Mouse (Mus musculus) brown adipose tissue, adult 24 weeks (tissue): ENCODE results near the gene Cntn3. TPM values are rescaled to one million over a fixed set of nuclear protein-coding genes. Genes with fewer than 3 reads are reported as not detected.

Source experiments
- H3K27ac ChIP-seq: fragments of 200-500 bp; replicated peaks from 2 replicates; pipeline ENCODE4 v1.5.1; 2012; ENCODE audit warnings: low read depth, mild to moderate bottlenecking, low read length
- H3K4me1 ChIP-seq: fragments of 200-500 bp; 2 replicates; pipeline ENCODE4 v1.6.1; 2012; ENCODE audit warnings: low read length, mixed read lengths; ENCODE audit not compliant: control insufficient read depth, insufficient read depth, insufficient read length
- H3K4me3 ChIP-seq: fragments of 200-500 bp; 2 replicates; pipeline ENCODE4 v1.5.1; 2012; ENCODE audit warnings: low read depth, mild to moderate bottlenecking, low read length, moderate library complexity; ENCODE audit not compliant: insufficient read depth
- polyA plus RNA-seq: library from polyadenylated mRNA; stranded (reverse); fragments of >200 nt; gene quantifications from 2 replicates; pipeline ENCODE4 v1.2.4, GENCODE M21; 2012; ENCODE audit not compliant: missing spikeins, insufficient read depth, insufficient read length

Cntn3 gene
- polyA plus RNA-seq, 1 experiment, result not detected

- Histone ChIP-seq H3K4me1 (no peaks in the 10 kb centered on the region), H3K27ac (no peak overlapping the region), H3K4me3 (no peak overlapping the region)
Measured at GRCm38 (mm10) chr6:102332144-102332543, 240.8 kb downstream of the Cntn3 start.

- no peaks in the 10 kb centered on the region for H3K4me1 ChIP-seq
- no peak overlapping the region for H3K27ac ChIP-seq
- H3K4me3 ChIP-seq, result no peak overlapping the region
Measured at GRCm38 (mm10) chr6:102326711-102327110, 246.2 kb downstream of the Cntn3 start.

DNA sequence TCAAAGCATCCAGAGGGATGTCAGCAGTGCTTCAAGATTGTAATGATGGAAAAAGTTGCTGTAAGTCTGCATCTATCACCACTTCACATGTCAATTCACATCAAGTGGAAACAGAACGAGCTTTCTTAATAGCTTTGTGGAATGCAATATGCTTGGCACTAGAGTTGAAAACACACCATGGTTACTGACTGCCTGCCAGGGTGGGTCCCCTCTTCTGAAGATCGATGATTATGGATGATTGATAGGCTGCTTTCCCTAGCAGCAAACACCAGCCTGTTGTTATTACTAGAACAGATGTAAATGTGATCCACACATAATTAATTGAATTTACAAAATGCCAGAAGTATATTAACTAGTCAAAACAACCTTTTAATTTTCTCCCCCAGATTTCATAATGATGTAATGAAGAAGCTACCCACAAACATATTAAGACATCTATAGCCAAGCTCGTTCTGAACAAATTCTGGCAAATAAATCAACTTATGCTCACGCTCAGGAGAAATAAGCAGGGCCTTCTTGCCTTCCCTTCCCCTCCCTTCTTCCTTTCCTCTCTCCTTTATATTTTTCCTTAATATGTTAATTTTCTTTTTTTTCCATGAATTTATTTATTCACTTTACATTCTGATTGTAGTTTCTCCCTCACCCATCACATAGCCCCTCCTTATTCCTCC lies 250.2 kb downstream of the Cntn3 start:
- H3K4me1 ChIP-seq, result no peaks in the 10 kb centered on the region
- no peak overlapping the region for H3K27ac ChIP-seq
- H3K4me3 ChIP-seq, result no peak overlapping the region

DNA sequence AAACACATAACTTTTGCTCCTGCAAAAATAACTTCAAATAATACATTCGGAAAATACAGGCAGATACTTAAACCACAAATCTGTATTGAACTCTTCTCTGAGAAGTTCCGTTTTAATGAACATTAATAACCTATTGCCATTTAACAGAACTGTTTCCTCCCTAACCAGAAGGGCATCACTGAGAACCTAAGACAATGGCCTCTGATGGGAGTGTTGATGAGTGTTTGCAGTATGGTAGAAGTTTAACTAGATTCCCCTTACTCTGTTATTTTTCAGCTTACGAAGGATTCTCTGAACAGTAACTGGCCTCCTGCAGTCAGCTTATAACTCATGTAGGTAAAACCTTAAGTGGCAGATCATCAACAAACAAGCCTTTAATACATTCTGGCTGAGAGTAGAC lies 253.1 kb downstream of the Cntn3 start:
- H3K27ac ChIP-seq, result no peak overlapping the region
- H3K4me1 ChIP-seq, result no peaks in the 10 kb centered on the region

GRCm38 (mm10) chr6:102282889-102283288 lies 290.0 kb downstream of the Cntn3 start:
- Histone ChIP-seq H3K4me1 (no peaks in the 10 kb centered on the region), H3K4me3 (no peak overlapping the region)

More for the DNA sequence above, 253.1 kb downstream of the Cntn3 start:
- H3K4me3 ChIP-seq, result no peak overlapping the region

DNA sequence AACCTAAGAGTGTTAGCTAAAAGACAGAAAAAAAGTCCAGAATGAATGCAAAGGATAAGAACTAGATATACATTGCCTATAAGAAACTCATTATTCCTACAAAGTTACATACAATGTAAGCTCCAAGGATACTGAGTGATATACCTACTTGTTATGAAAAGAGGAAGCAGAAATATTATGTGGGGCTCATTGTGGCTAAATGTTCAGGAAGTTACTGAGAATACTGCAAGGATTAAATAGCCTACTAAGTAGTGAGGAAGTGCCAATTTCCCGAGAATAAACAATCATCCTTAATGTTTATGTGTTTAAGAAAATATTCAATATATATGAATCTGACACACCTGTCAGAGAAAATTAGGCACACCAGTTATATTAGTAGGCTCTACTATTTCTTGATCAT lies 341.9 kb downstream of the Cntn3 start:
- H3K4me1 ChIP-seq, result no peaks in the 10 kb centered on the region
- H3K4me3 ChIP-seq, result no peak overlapping the region
- H3K27ac ChIP-seq, result no peak overlapping the region

More at GRCm38 (mm10) chr6:102282889-102283288, 290.0 kb downstream of the Cntn3 start:
- H3K27ac ChIP-seq, result no peak overlapping the region

GRCm38 (mm10) chr6:102186316-102186715 lies 386.6 kb downstream of the Cntn3 start:
- Histone ChIP-seq H3K4me1 (no peaks in the 10 kb centered on the region), H3K4me3 (no peak overlapping the region), H3K27ac (no peak overlapping the region)

GRCm38 (mm10) chr6:102170913-102171312 lies 402.0 kb downstream of the Cntn3 start:
- no peak overlapping the region for H3K27ac ChIP-seq
- H3K4me3 ChIP-seq, result no peak overlapping the region
- no peaks in the 10 kb centered on the region for H3K4me1 ChIP-seq

- Histone ChIP-seq H3K27ac (no peak overlapping the region), H3K4me3 (no peak overlapping the region), H3K4me1 (no peaks in the 10 kb centered on the region)
Measured at GRCm38 (mm10) chr6:102161186-102161585, 411.7 kb downstream of the Cntn3 start.

GRCm38 (mm10) chr6:102121676-102122075 lies 451.2 kb downstream of the Cntn3 start:
- Histone ChIP-seq H3K4me3 (no peak overlapping the region), H3K27ac (no peak overlapping the region), H3K4me1 (no peaks in the 10 kb centered on the region)

GRCm38 (mm10) chr6:102120003-102120402 lies 452.9 kb downstream of the Cntn3 start:
- Histone ChIP-seq H3K27ac (no peak overlapping the region), H3K4me1 (no peaks in the 10 kb centered on the region)

GRCm38 (mm10) chr6:102113629-102114028 lies 459.3 kb downstream of the Cntn3 start:
- no peaks in the 10 kb centered on the region for H3K4me1 ChIP-seq
- H3K27ac ChIP-seq, result no peak overlapping the region
- no peak overlapping the region for H3K4me3 ChIP-seq

More at GRCm38 (mm10) chr6:102120003-102120402, 452.9 kb downstream of the Cntn3 start:
- no peak overlapping the region for H3K4me3 ChIP-seq
